Mouse (Mus musculus): ENCODE data around the gene Rere.
"Not testable (repeated sequence)": the region's sequence is repeated elsewhere in the genome, so short reads cannot be mapped to it uniquely, and the experiment has no call there.

Gene Rere

DNA sequence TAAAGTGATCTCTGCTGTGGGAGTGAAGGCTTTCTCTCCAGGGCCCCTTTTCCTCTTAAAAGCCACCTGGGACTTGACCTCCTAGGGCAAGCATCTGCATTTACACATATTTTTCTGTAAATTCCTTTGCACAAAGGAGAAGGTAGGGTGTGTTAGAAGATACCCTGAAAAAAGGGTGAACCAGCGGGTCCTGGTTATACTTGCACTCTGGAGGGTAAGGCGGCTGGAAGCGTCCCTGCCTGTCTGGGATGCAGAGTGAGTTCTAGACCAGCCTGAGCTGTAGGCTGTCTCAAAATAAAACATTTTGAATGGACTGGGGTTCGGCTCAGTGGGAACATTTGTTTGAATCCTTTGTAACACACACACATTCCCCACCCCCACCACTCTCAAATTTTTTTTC, 310.2 kb downstream of the Rere start:
- no peak for DNase-seq

- no peak for DNase-seq
Measured at GRCm38 (mm10) chr4:150592087-150592486, 310.6 kb downstream of the Rere start.

GRCm38 (mm10) chr4:150593473-150594217, 312.2 kb downstream of the Rere start:
- peak in 1 of 2 experiments; percentile 58 for DNase-seq

DNA sequence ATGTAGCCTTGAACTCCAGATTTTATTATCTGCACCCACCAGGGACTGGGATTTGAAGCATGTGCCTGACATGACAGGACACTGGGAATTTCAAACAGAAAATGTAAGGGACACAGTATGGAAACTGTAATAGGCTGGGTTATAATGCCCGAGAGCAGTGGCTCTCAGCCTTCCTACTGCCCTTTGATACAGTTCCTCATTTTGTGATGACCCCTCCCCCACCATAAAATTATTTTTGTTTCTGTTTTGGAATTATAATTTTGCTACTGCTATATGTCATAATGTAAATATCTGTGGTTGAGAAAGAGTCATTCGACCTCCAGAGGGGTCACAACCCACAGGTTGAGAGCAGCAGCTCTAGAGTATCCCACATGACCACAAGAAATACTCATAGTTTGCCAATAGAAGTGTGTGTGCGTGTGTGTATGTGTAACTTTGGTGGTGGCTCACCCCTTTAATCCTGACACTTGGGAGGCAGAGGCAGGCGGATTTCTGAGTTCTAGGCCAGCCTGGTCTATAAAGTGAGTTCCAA, 312.9 kb downstream of the Rere start:
- no peak for DNase-seq

DNA sequence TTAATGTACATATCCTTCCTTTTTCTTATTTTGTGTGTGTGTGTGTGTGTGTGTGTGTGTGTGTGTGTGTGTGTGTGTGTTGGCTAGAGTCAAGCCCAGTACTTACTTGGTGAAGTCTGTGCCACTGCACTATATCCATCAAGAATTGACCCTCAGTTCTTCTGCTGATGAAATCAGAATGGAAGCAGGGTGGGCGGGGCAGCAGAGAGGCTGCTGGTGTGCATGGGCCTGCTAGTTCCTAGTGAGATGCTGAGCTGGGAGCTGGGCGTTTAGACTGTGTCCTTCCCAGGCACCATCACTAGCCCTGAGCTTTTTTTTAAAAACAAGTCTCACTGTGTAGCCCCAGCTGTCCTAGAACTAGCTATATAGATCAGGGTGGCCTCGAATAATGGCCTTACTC, 313.6 kb downstream of the Rere start:
- DNase-seq = no peak

DNA sequence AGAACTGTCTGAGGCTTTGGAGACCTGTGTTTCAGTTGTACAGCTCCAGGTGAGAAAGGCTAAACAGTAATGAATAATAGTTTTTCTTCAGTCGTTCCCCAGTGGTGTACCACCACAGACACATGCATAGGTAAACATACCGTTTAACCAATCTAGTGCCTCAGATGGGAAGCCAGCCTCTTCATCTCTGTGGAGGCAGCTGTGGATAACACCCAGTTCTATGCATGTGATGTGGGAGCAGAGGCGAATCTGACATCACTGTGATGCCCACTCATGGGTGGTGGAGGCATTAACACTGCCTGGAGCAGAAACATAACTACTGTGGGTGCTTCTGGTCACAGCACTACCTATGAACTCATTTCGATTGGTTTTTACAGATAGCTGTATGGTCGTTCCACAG, 314.5 kb downstream of the Rere start:
- no peak for DNase-seq

DNA sequence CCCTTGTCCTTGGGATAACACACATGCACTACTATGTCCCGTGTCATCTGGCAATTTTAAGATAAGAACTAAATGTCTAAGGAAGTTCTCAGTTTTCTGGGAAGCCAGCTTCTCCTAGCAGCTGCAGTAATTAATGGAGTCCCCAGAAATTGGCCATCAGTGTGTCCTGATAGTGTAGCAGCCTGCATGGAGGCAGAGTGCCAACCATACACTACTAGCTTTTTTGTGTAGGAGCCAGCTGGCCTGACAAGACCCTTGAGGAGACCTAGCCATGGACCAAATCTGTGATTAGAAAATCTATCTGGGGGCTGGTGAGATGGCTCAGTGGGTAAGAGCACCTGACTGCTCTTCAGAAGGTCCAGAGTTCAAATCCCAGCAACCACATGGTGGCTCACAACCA, 317.2 kb downstream of the Rere start:
- no peak for DNase-seq

DNA sequence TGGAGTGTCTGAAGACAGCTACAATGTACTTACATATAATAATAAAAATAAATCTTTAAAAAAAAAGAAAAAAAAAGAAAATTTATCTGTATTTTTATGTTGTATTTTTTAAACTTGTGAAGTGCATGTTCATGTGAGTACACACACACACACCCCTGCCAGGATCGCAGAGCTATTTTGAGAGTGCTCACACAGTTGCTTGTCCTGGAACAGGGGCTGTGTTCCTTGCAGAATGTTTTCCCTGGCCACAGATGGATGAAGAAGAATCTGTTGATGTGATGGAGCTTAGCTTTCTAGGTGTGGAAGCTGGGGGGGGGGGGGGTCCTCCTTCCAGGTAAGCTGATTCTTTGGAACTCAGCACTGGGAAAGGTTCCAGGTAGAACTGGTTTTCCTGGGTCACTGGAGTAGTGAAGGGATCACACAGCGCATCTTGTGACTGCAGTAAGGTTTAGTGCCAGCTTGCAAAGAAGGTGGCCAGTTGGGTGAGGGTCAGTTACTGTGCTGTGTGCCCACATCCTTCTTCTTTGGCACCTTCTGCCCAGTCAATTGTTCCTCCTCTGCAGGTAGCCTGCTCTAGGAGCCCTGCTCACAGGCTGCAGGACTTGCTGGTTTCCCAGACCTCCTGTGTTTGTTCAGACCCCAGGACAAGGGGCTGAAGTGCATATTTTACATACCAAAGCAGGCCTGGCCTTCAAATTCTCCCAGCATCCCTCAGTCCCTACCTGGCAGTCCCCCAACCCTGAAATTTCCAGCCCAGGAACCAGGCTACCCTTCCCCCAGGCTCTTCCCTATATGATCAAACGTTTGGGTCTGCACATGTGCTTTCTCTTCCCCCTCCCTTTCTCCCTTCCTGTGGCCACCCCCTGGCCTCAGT, 317.9 kb downstream of the Rere start:
- DNase-seq = peak; percentile 57 to 68

DNA sequence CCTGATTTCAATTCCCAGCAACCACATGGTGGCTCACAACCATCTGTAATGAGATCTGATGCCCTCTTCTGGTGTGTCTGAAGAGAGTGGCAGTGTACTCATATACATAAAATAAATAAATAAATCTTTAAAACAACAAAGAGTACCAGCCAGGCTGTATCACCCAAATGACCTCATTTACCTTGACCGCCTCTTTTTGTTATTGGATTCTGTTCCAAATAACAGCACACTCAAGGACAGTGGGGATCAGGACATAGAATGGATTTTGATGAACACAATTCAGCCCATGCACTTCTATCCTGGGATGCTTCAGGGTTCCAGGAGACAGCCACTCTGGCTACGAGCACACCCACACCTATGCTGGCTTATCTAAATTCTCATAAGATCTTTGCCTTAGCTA, 319.1 kb downstream of the Rere start:
- DNase-seq = not testable (repeated sequence)

DNA sequence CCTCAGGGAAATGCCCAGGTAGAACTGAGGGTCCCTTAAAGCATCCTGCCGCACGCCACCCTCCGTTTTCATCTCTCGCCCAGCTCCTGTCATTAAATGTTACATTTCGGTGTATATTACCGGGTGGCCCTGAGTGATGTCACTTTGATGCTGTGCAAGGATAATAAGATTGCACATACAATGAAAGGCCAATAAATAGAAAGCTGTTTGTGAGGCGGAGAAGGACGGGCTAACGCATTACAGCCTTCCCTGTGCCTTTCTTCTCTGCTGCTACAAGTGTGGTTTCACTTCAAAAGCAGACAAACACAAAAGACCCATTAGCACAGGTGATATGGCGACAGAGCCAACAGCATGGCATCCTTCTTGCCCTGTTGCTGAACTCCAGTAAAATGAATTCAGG, 320.0 kb downstream of the Rere start:
- no peak for DNase-seq

DNA sequence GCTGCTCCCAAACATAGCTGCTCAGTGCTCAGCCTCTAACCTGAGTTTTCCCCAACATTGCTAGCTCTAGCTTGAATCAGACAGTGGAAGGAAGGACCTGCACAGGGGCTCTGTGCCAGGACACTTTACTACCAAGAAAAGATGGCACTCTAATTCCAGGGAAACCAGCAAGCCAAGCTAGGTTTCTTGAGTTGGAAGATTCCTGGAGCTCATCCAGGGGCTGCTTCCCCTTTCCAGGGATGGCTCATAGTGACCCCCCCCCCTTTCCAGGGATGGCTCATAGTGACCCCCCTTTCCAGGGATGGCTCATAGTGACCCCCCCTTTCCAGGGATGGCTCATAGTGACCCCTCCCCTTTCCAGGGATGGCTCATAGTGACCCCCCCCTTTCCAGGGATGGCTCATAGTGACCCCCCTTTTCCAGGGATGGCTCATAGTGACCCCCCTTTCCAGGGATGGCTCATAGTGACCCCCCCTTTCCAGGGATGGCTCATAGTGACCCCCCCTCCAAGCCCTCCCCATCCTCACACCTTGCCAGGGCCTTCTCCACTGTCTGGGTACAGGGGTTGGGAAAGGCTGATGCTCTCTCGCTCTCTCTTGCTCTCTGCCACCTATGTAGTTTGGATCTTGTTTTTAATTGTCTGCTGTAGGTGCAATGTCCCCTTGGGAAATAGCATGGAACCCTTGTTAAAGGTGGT, 322.1 kb downstream of the Rere start:
- no peak for DNase-seq

DNA sequence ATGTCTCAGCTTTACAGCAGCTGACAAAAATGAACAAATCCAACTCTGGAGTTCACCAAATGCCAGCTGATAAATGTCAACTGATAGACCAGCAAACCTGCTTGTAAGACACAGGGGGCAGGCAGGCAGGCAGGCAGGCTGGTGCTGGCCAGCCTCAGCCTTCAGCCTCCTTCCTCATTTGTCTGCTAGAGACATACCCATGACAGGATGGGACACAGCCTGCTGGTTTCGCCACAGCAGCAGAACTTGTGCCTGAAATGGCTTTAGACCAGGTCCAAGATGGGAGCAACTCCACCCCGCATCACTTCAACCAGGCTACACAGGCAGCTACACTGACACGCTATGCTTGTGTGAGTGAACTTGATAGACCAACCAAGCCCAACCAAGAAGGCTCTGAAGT, 324.4 kb downstream of the Rere start:
- DNase-seq = no peak

GRCm38 (mm10) chr4:150606449-150607161, 325.2 kb downstream of the Rere start:
- DNase-seq = no peak

DNA sequence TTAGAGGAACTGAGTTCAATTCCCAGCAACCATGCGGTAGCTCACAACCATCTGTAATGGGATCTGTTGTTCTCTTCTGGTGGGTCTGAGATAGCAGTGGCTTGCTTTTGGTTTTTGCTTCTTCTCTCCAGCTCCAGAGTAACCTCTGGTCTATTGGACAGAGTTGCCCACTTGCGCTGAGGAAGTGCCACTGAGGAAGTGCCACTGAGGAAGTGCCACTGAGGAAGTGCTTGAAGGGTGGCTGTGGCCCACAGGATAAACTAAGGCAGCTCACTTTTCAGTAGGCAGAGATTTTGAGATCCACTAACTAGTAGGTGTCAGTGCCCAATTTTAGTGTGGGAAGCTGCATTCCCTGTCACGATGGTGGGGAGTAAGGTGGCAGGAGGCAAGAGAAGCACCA, 327.2 kb downstream of the Rere start:
- no peak for DNase-seq

- no peak for DNase-seq
Measured at GRCm38 (mm10) chr4:150613715-150614114, 332.3 kb downstream of the Rere start.

- DNase-seq = no peak
Measured at GRCm38 (mm10) chr4:150615251-150616028, 334.0 kb downstream of the Rere start.

DNA sequence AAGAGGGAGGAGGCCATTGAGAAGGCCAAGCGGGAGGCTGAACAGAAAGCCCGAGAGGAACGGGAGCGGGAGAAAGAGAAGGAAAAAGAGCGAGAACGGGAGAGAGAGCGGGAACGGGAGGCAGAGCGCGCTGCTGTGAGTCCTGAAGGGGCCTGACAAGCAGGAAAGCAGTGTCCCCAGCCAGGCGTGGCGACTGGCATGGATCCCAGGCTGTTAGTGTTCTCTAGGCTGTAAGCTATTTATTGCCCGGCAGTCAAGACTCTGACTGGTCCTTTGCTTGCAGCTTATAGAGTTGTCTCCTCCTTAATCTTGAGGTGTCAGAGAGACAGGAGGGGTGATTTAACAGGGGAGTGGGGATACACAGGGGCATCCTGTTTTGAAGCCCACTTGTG, 334.6 kb downstream of the Rere start:
- DNase-seq = peak; percentile 76 to 79

- DNase-seq = no peak
Measured at GRCm38 (mm10) chr4:150616841-150617240, 335.4 kb downstream of the Rere start.

DNA sequence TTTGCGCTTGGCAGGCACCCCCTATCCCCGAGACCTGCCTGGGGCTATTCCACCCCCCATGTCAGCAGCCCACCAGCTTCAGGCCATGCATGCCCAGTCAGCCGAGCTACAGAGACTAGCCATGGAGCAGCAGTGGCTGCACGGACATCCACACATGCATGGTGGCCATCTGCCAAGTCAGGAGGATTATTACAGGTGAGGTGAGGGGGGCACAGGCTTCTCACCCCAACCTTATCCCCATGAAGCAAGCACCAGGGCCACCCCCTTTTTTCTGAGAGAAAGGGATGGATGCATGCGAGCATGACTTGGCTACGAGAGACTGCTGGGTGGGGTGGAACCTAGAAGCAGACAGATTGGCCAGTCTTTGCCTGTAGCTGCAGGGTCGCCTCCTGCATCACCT, 337.6 kb downstream of the Rere start:
- DNase-seq = no peak

GRCm38 (mm10) chr4:150622641-150623040, 341.2 kb downstream of the Rere start:
- no peak for DNase-seq

DNA sequence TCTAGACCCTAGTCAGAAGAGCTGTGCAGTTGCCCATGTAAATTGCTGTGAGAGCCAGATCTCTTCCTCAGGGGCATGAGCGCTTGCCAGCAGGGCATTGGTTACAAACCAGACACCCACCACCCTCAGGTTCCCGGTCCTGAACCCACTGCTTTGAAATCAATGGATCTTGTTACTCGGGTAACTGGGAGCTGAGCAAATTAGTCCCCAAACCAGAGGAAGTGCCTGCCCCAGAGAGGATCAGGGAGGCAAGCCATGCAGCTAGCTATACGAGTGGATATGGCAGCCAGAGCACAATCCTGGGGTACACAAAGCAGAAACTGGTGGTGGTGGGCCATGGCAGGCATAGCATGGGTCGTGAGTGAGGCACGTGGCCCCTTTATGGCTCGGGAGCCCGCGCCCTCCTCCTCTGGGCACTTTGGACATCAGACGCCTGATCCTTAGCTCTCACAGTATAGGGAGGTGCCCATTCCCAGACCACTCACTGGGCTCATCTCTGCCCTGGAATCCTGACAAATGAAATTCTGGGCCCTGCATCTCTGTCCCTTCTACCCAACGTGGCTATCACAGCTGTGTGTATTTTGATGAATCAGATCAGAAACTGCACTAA, 342.9 kb downstream of the Rere start:
- no peak for DNase-seq
